Mouse (Mus musculus) kidney, adult 2 months (tissue): ENCODE data around the gene Sfswap. TPM values are rescaled to one million over a fixed set of nuclear protein-coding genes. Genes with fewer than 3 reads are reported as not detected.
A peak's percentile ranks its signal among the peaks of the same experiment; 100 is the strongest.

Experiments used
- DNase-seq: peaks from one replicate; pipeline ENCODE4 v3.0.0; 2021
- H3K27ac ChIP-seq: fragments of 200-500 bp; 2 replicates; pipeline ENCODE4 v1.5.1; 2012; ENCODE audit warnings: low read depth, low read length, control low read depth, inconsistent platforms; ENCODE audit not compliant: insufficient read depth
- H3K27me3 ChIP-seq: fragments of 200-500 bp; replicated peaks from 2 replicates; pipeline ENCODE4 v1.6.1; 2012; ENCODE audit warnings: mild to moderate bottlenecking, moderate library complexity, low read length, inconsistent platforms; ENCODE audit not compliant: control insufficient read depth, insufficient read depth
- H3K36me3 ChIP-seq: fragments of 200-500 bp; 2 replicates; pipeline ENCODE4 v1.6.1; 2012; ENCODE audit warnings: mild to moderate bottlenecking, moderate library complexity, low read length, inconsistent platforms; ENCODE audit not compliant: control insufficient read depth, insufficient read depth
- H3K4me1 ChIP-seq: fragments of 200-500 bp; 2 replicates; pipeline ENCODE4 v1.6.1; 2011; ENCODE audit warnings: low read length; ENCODE audit not compliant: control insufficient read depth, insufficient read depth
- H3K4me3 ChIP-seq: fragments of 200-500 bp; 2 replicates; pipeline ENCODE4 v1.5.1; 2011; ENCODE audit warnings: mild to moderate bottlenecking, low read depth, low read length, control low read depth; ENCODE audit not compliant: insufficient read depth
- CTCF ChIP-seq: fragments of 200-500 bp; conservative IDR thresholded peaks from 2 replicates; pipeline ENCODE4 v1.5.1; 2011; ENCODE audit warnings: low read depth, mild to moderate bottlenecking, control low read depth, low read length, moderate library complexity, mixed read lengths; ENCODE audit not compliant: insufficient read depth, insufficient read length
- POLR2A ChIP-seq: fragments of 200-500 bp; IDR thresholded peaks from one replicate; pipeline ENCODE4 v1.6.1; 2011; ENCODE audit warnings: low read depth, low read length, control low read depth
- WGBS: fragments of 180-500 bp; shearing (Covaris S2); methylation state at CpG from one replicate; pipeline ENCODE4 v1.1.7; 2018; 5-methylcytosine and 5-hydroxymethylcytosine counted together
- polyA plus RNA-seq: library from polyadenylated mRNA; depleted of rRNA; stranded (reverse); fragments of >200 nt; gene quantifications from 2 replicates; pipeline ENCODE4 v1.2.3, GENCODE M21; 2012

The Sfswap gene
- polyA plus RNA-seq, 1 experiment: 43.8 TPM

DNA sequence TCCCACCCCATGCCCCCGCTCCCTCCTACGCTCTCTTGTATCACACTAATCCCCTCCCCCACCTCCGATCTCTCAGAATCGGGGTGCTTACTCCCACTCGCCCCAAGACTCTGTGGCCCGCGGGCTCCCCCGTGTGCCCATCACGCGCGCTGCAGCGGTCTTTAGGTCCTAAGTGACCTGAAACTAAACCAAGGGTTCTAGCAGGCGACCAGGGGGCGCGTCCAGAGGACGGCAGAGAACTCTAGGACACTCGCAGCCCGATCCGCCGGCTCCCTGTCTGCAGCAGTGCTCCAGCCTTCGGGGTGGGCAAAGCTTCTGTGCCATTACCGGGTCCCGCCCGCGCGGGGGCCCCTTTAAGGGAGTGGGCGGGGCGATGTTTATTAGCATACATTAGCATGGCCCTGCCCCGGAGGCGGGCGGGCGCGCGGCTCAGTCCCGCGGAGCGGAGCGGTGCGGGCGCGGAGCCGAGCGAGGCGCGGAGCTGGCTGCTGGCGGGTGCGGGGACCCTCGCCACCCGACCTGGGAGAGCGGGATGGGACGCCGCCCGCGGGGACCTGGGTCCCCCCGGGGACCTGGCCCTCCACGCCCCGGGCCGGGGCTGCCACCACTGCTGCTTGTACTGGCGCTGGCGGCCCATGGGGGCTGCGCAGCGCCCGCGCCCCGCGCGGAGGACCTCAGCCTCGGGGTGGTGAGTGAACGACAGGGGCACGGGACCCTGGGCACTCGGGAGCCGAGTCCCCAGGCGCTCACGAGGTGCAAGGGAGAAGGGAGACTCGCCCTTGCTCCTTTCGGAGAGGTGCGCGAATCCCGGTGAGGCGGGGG lies 83.0 kb downstream of the Sfswap start, which contains the start of gene Mmp17:
TSS of gene Mmp17 (plus strand) at position 409 of the 822 bp plus-strand sequence.
- H3K36me3 ChIP-seq: no peaks in the 10 kb centered on the region
- peak; percentile 90 for DNase-seq
- TF ChIP-seq POLR2A (no peak), CTCF (peak; percentile 62)
- under 1% methylated on average over 79 of the region's 80 CpGs for WGBS
- peak within 1 kb of the TSS; percentile 60 for H3K4me3 ChIP-seq
- no peak within 1 kb of the TSS for H3K27ac ChIP-seq
- no peaks in the 10 kb centered on the region for H3K4me1 ChIP-seq
- 0 out of 2 replicates have a peak, but pooled peaks cover 3% of the 10 kb centered on the region for H3K27me3 ChIP-seq

DNA sequence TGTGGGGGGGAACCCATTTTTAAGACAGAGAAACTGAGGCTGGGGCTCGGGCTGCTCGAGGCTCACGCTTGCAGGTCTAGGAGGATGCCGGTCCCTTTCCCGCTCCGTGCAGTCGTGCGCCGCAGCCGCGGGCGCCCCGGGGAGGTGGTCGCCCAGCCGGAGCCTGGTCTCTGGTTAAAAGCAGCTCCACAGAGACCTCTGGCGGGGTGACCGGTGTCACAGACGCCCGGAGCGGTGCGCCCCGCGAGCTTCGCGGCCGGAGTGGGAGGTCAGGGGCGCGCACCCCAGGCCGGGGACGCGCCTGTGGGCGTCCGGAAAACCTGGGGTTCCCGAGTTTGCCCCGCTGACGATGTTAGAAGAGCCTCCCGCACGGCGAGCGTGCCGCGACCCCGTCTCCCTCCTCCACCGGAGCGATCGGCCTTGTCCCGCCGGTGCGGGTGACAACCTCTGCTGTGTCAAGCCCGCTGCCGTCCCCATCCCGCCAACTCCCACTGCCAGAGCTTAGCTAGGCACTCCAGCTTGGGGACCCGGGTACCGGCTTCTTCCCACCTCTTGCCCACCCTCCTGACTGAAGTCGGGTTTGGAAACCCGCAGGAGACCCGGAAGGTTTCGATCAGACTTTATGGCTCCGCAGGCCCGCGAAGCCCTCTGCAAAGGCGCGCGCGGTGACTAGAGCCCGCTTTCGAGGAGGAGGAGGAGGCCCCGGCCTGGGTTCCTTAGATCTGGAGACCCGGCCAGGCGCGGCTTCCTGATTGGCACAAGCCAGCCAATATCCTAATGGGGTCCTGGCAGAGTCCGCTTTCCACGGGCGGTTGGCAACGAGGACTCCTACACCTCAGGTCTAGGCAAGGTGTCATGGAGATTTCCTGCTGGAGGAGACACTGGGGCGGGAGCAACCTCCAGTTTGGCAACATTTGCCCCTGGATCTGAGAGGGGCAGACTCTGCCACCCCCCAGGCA lies 83.8 kb downstream of the Sfswap start:
- no peaks in the 10 kb centered on the region for H3K4me1 ChIP-seq
- H3K27me3 ChIP-seq: 0 out of 2 replicates have a peak, but pooled peaks cover 3% of the 10 kb centered on the region
- H3K36me3 ChIP-seq: no peaks in the 10 kb centered on the region
- no peak for TF ChIP-seq POLR2A
- TF ChIP-seq CTCF: no peak
- under 1% methylated on average over 76 of the region's 76 CpGs for WGBS
- peak; percentile 16 for DNase-seq
- H3K27ac ChIP-seq: no peak overlapping the region
- H3K4me3 ChIP-seq: peak overlapping the region; percentile 60

DNA sequence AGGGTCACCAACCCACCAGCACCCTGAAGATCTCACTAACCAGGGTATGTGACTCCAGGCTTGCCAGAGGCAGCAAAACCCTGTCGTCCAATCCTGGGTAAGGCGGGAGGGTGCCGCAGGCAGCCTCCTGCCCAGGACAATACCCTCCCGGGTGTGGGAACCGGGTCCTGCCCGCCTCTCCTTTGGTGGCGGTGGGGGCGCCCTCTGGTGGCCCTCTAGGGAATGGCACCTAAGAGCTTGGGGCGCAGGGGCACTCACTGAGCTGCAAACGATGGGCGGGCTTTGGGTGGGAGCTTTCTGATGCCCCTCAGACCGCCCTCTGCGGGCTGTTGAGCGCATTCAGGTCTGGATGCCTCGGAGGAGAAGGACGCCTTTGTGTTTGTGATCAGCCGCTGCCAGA lies 85.0 kb downstream of the Sfswap start:
- H3K27ac ChIP-seq: no peak overlapping the region
- peak; percentile 77 for DNase-seq
- no peaks in the 10 kb centered on the region for H3K4me1 ChIP-seq
- TF ChIP-seq CTCF: peak; percentile 63
- TF ChIP-seq POLR2A: no peak
- no peaks in the 10 kb centered on the region for H3K36me3 ChIP-seq
- H3K27me3 ChIP-seq: 0 out of 2 replicates have a peak, but pooled peaks cover 3% of the 10 kb centered on the region
- 2% methylated on average over 17 of the region's 17 CpGs for WGBS
- peak overlapping the region; percentile 31 for H3K4me3 ChIP-seq

DNA sequence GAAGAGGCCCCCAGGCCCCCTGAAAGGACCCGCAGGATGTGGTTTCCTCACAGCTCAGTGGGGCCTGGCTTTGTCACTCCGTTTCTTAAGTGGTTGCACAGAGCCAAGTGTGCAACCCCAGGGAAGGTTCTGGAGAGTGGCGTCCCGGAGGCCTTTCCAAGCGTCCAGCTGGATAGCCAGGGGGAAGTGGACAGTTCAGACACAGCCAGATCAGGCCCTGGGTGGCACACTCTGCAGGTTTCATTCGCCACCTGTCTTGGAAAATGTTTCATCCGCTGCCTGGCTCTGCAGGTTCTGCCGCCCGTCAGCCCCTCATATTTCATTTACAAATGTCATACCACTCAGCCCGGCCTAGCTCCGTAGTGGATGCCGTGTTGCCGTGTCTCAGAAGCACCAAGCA lies 85.5 kb downstream of the Sfswap start:
- DNase-seq: no peak
- 68% methylated on average over 13 of the region's 13 CpGs for WGBS
- Histone ChIP-seq H3K4me1 (no peaks in the 10 kb centered on the region), H3K27ac (no peak overlapping the region), H3K27me3 (0 out of 2 replicates have a peak, but pooled peaks cover 3% of the 10 kb centered on the region), H3K4me3 (no peak overlapping the region), H3K36me3 (no peaks in the 10 kb centered on the region)
- TF ChIP-seq POLR2A (no peak), CTCF (no peak)

DNA sequence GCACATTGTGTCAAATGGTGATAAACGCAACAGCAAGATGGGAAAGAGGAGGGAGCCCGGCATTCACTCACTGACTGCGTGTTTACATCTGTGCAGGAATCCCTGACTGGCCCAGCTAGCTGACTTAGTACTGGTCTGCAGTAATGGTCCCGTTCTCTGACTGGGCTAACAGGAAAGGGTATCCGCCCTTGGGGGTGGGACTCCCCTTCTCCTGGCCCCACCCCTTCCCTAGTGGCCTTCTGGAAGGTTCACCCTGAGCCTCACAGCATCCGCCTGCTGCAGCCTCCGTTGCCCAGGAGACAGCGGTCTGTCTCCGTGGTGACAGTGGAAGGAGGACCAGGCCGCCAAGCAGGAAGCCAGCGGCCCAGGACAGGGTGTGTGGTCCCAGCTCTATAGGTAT lies 89.9 kb downstream of the Sfswap start:
- H3K4me3 ChIP-seq: no peak overlapping the region
- no peak for DNase-seq
- H3K36me3 ChIP-seq: no peaks in the 10 kb centered on the region
- no peak overlapping the region for H3K27ac ChIP-seq
- 25% methylated on average over 11 of the region's 11 CpGs for WGBS
- no peaks in the 10 kb centered on the region for H3K27me3 ChIP-seq
- TF ChIP-seq CTCF (no peak), POLR2A (no peak)
- H3K4me1 ChIP-seq: no peaks in the 10 kb centered on the region

DNA sequence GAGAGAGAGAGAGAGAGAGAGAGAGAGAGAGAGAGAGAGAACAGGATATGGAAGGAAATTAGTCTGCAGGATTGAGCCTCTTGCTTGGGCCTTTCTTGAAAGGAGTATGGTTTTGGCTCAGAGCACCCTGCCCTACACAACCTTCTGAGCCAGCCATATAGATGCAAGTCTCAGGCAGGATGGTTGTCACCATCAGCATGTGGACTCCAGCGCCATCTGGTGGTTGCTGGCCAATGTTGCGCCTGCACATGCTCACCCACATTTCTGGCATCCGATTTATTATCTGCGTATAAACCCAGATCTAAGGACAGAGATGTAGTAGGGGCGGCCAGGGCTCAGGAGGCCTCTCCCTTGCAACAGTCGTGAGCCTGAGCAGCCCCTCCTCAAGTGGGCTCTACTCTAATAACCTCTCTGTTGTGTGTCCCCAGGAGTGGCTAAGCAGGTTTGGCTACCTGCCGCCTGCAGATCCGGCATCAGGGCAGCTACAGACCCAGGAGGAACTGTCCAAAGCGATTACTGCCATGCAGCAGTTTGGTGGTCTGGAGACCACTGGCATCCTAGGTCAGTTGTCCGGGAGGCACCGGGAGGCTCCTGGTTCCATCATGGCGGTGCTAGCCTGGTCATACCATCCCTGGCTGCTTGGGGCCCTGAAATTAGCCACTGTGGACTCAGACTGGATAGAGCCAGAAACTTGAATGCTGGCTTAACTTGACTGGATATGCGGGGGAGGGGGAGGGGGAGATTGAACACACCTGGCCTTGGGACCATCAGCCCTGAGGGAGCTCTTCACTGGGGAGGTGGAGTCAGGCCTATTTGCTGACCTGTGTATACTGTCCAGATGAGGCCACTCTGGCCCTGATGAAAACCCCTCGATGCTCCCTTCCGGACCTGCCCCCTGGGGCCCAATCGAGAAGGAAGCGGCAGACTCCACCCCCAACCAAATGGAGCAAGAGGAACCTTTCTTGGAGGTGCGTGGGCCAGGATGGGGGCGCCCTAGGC lies 93.4 kb downstream of the Sfswap start:
- H3K4me1 ChIP-seq: no peaks in the 10 kb centered on the region
- DNase-seq: peak; percentile 80
- WGBS: 43% methylated on average over 19 of the region's 19 CpGs
- H3K27ac ChIP-seq: no peak overlapping the region
- H3K27me3 ChIP-seq: no peaks in the 10 kb centered on the region
- no peak overlapping the region for H3K4me3 ChIP-seq
- no peaks in the 10 kb centered on the region for H3K36me3 ChIP-seq
- TF ChIP-seq CTCF (peak; percentile 99), POLR2A (no peak)
